Mouse (Mus musculus) kidney, embryonic 15.5 days (tissue): ENCODE measurements around the gene Cdc42ep1. TPM values are rescaled to one million over a fixed set of nuclear protein-coding genes. Genes with fewer than 3 reads are reported as not detected.

Source experiments
- ATAC-seq: fragments of 200-750 bp; cut with Nextera tagmentation; replicated peaks from 2 replicates; pipeline ENCODE4 v1.8.0; 2017; ENCODE audit warnings: moderate TSS enrichment; ENCODE audit not compliant: low FRiP score
- H3K27ac ChIP-seq: fragments of 300-500 bp; sonication (generic); 2 replicates; pipeline ENCODE4 v1.5.1; 2015; ENCODE audit warnings: mild to moderate bottlenecking, inconsistent platforms
- H3K27me3 ChIP-seq: fragments of 300-500 bp; sonication (generic); 2 replicates; pipeline ENCODE4 v1.6.1; 2015; ENCODE audit warnings: inconsistent platforms
- H3K36me3 ChIP-seq: fragments of 300-500 bp; sonication (generic); 2 replicates; pipeline ENCODE4 v1.6.1; 2015; ENCODE audit warnings: inconsistent platforms
- H3K4me1 ChIP-seq: fragments of 300-500 bp; sonication (generic); 2 replicates; pipeline ENCODE4 v1.6.1; 2015; ENCODE audit warnings: inconsistent platforms
- H3K4me2 ChIP-seq: fragments of 300-500 bp; sonication (generic); 2 replicates; pipeline ENCODE4 v1.6.1; 2015; ENCODE audit warnings: moderate library complexity, mild to moderate bottlenecking, inconsistent platforms
- H3K4me3 ChIP-seq: fragments of 300-500 bp; sonication (generic); replicated peaks from 2 replicates; pipeline ENCODE4 v1.5.1; 2015; ENCODE audit warnings: mild to moderate bottlenecking, inconsistent platforms
- H3K9ac ChIP-seq: fragments of 300-500 bp; sonication (generic); 2 replicates; pipeline ENCODE4 v1.6.1; 2015; ENCODE audit warnings: mild to moderate bottlenecking, inconsistent platforms
- H3K9me3 ChIP-seq: fragments of 300-500 bp; sonication (generic); replicated peaks from 2 replicates; pipeline ENCODE4 v1.6.1; 2016; ENCODE audit warnings: inconsistent platforms
- WGBS: fragments of 180-500 bp; shearing (Covaris S2); methylation state at CpG from one replicate; pipeline ENCODE4 v1.1.7; 2015; ENCODE audit warnings: mixed read lengths; 5-methylcytosine and 5-hydroxymethylcytosine counted together
- polyA plus RNA-seq: library from polyadenylated mRNA; unstranded; fragments of >200 nt; fragmentation: Nextera tagmentation; extraction: Ambion mirVana; gene quantifications from 2 replicates; pipeline ENCODE4 v1.2.1, GENCODE M21; 2015

Gene Cdc42ep1
- polyA plus RNA-seq: 46.2 and 51.1 TPM in 2 replicates

GRCm38 (mm10) chr15:78842371-78843163, at the start of gene Cdc42ep1:
TSS of gene Cdc42ep1 (plus strand) at chr15:78842624.
- WGBS: under 1% methylated on average over 80 of the region's 86 CpGs

DNA sequence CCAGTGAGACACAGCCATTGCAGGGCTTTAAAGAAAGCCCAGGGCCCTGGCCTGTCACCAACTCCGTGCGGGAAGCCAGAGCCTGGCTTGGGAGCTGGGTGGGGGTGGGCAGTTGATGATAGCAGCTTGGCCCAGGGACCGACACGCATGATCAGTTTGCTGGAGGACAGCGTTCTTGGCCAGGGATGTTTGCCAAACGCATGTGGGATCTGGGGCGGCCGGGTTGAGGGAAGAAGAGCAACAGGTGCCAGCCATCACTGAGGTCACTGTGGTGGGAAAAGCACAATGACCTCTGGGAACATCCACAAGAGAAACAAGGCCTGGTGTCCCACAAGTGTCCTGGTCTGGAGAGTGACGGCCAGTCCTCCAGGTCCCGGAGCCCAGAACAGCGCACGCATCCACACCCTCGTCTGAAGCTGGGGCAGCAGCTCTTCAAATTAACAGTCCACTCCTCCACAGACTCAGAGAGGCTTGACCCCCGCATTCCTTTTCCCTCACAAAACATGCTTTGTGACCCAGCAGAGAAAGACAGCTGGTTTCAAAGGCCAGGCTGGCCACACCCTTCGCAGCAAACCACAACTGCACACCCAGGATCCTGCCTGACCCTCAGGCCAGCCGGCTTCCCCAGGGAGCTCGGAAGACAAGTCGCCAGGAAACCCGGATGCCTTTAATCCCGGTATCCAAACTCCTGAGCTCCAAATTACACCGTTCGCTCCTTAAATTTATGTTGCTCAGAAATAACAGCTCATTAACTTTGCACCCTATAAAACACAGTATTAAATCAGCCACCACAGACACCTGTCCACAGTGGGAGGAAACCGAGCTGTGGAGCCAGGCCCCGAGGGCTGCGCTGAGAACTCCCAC, 46.0 kb upstream of the Cdc42ep1 start:
- peak overlapping the region; percentile 79 for H3K27ac ChIP-seq
- H3K4me2 ChIP-seq: peak overlapping the region; percentile 38
- peaks cover 43% of the 10 kb centered on the region for H3K4me1 ChIP-seq
- peak; percentile 81 for ATAC-seq
- H3K9ac ChIP-seq: no peak overlapping the region
- peaks cover 71% of the 10 kb centered on the region for H3K27me3 ChIP-seq
- H3K9me3 ChIP-seq: no peaks in the 10 kb centered on the region
- 14% methylated on average over 25 of the region's 25 CpGs for WGBS
- no peak overlapping the region for H3K4me3 ChIP-seq
- H3K36me3 ChIP-seq: peaks cover 11% of the 10 kb centered on the region

More at GRCm38 (mm10) chr15:78842371-78843163, at the start of gene Cdc42ep1:
- H3K27ac ChIP-seq: peak within 1 kb of the TSS; percentile 94
- peak within 1 kb of the TSS; percentile 66 for H3K9ac ChIP-seq
- peaks cover 25% of the 10 kb centered on the region for H3K27me3 ChIP-seq
- peak within 1 kb of the TSS; percentile 65 for H3K4me3 ChIP-seq
- H3K9me3 ChIP-seq: no peaks in the 10 kb centered on the region
- peaks cover 8% of the 10 kb centered on the region for H3K36me3 ChIP-seq
- peak within 1 kb of the TSS; percentile 86 for H3K4me2 ChIP-seq
- peaks cover 86% of the 10 kb centered on the region for H3K4me1 ChIP-seq
- peak; percentile 76 for ATAC-seq

- Histone ChIP-seq H3K4me2 (no peak overlapping the region), H3K4me1 (peaks cover 49% of the 10 kb centered on the region), H3K4me3 (no peak overlapping the region), H3K9me3 (no peaks in the 10 kb centered on the region), H3K27me3 (peaks cover 72% of the 10 kb centered on the region), H3K9ac (no peak overlapping the region), H3K36me3 (peaks cover 9% of the 10 kb centered on the region), H3K27ac (peak overlapping the region; percentile 79)
- 0 out of 2 replicates have a peak, but pooled peaks have one; percentile 2 for ATAC-seq
- 35% methylated on average over 8 of the region's 8 CpGs for WGBS
Observed at GRCm38 (mm10) chr15:78797060-78797329, 45.4 kb upstream of the Cdc42ep1 start.

DNA sequence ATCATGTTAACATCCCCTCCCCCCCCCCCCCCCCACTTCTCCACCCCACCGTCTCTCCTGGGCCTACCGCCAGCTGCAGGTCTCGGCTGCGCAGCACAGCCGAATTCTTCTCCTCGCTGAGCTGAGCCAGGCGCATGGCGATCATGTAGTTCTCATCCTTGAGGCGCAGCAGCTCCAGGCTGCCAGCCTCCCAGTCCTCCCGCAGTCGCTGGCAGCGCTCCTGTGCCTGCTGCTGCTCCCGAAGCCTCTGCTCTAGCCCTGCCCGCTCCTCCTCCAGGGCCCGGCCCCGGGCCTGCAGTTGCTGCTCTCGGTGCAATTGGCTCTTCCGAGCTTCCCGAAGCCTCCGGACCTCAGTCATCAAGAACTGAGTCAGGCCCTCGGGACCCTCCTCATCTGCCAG, 43.4 kb upstream of the Cdc42ep1 start:
- 51% methylated on average over 21 of the region's 21 CpGs for WGBS
- Histone ChIP-seq H3K4me3 (no peak overlapping the region), H3K4me1 (peaks cover 69% of the 10 kb centered on the region), H3K27me3 (peaks cover 66% of the 10 kb centered on the region), H3K4me2 (no peak overlapping the region), H3K36me3 (peaks cover 7% of the 10 kb centered on the region; the same call in 1 of the 2 replicates), H3K27ac (no peak overlapping the region), H3K9me3 (no peaks in the 10 kb centered on the region), H3K9ac (no peak overlapping the region)
- ATAC-seq: no peak

DNA sequence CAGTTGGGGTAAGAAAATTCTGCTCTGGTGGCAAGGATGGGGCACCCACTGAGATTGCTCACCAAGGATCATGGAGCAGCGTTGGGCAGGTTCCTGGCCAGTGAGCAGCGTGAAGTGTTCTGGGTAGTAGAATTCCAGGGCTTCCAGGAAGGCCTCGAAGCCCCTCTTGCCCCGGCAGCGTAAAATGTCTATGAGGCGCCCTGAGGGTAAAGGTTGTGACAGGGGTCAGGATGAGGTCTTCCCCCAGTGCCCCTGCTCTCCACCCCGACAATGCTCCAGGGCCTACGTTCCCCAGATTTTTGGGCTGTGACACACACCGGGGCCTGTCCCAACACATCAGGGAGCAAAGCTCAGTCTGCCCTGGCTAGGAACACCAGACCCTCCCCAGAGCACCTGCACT, 40.9 kb upstream of the Cdc42ep1 start:
- Histone ChIP-seq H3K4me2 (peak overlapping the region; percentile 97), H3K4me3 (peak overlapping the region; percentile 70), H3K4me1 (peaks cover 76% of the 10 kb centered on the region), H3K9ac (peak overlapping the region; percentile 74; the same call in 1 of the 2 replicates), H3K27ac (0 out of 2 replicates have a peak overlapping the region, but pooled peaks have one; percentile 92), H3K9me3 (no peaks in the 10 kb centered on the region), H3K27me3 (peaks cover 61% of the 10 kb centered on the region), H3K36me3 (peaks cover 5% of the 10 kb centered on the region; the same call in 1 of the 2 replicates)
- 55% methylated on average over 9 of the region's 9 CpGs for WGBS
- ATAC-seq: no peak

DNA sequence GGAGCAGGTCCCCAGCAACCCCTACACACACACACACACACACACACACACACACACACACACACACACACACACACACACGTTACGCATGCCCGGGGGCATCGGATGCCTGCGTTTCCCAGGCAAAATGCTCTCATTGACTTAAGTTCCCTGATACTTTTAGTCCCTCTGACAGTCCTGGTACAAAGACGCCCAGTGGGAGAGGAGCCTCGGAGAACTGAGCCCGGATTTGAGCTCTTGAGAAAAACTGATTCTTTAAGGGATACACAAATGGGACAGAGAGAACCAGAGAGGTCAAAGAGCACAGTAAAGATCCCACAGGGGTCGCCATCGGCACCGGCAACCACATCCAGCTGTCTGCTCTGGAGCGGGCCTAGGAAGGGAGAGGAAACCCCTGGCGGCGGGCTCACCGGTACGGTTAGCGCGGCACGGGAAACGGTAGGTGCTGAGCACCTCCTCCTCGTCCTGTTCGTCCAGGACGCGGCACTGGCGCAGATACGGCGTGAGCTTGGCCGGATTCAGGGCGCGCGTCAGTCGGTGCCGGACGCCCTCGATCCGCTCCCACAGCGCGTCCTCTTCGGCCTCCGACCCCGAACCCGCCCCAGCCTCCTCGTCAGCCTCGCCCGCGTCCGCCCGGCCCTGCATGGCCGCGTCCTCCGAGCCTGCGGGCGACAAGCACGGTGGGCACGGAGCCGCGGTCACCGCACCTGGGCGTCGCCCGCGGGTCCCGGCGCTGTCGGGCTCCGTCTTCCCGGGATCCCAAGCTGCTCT, 40.3 kb upstream of the Cdc42ep1 start:
- Histone ChIP-seq H3K27me3 (peaks cover 62% of the 10 kb centered on the region), H3K27ac (peak overlapping the region; percentile 92), H3K9ac (peak overlapping the region; percentile 74), H3K4me1 (peaks cover 76% of the 10 kb centered on the region), H3K4me2 (peak overlapping the region; percentile 97), H3K4me3 (peak overlapping the region; percentile 70), H3K36me3 (peaks cover 5% of the 10 kb centered on the region; the same call in 1 of the 2 replicates), H3K9me3 (no peaks in the 10 kb centered on the region)
- ATAC-seq: no peak
- 3% methylated on average over 57 of the region's 67 CpGs for WGBS

GRCm38 (mm10) chr15:78802776-78803391, 39.5 kb upstream of the Cdc42ep1 start, which contains the start of gene Card10:
TSS of gene Card10 (minus strand) at chr15:78803042.
- Histone ChIP-seq H3K27ac (peak within 1 kb of the TSS; percentile 92), H3K27me3 (peaks cover 57% of the 10 kb centered on the region), H3K9me3 (no peaks in the 10 kb centered on the region), H3K36me3 (peaks cover 5% of the 10 kb centered on the region; the same call in 1 of the 2 replicates), H3K4me1 (peaks cover 76% of the 10 kb centered on the region), H3K4me3 (peak within 1 kb of the TSS; percentile 70), H3K4me2 (peak within 1 kb of the TSS; percentile 97), H3K9ac (peak within 1 kb of the TSS; percentile 74)
- 1% methylated on average over 70 of the region's 70 CpGs for WGBS
- ATAC-seq: peak; percentile 72

DNA sequence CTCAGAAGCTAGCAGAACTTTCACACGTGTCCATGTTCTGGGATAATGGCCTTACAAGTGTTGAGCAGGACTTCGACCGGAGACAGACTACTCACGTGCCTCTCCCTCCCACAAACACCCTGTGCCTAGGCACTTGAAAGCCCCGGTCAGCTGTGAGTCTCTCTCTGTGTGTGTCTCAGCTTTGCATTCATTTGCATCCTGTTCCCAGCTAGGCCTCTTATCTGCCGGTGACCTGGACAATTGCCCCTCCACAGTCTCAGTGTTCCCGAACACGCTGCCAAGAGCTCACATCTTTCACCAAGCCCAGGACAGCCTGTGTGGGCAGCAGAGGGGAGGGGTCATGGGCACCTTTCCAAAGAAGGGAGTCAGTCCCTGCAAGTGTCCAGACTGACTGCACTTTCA, 38.9 kb upstream of the Cdc42ep1 start:
- 5% methylated on average over 8 of the region's 8 CpGs for WGBS
- peaks cover 51% of the 10 kb centered on the region for H3K27me3 ChIP-seq
- H3K4me1 ChIP-seq: peaks cover 74% of the 10 kb centered on the region

GRCm38 (mm10) chr15:78804326-78804725, 38.1 kb upstream of the Cdc42ep1 start:
- WGBS: 7% methylated on average over 6 of the region's 6 CpGs
- Histone ChIP-seq H3K9me3 (no peaks in the 10 kb centered on the region), H3K9ac (no peak overlapping the region), H3K27ac (peak overlapping the region; percentile 92), H3K36me3 (no peaks in the 10 kb centered on the region), H3K4me3 (no peak overlapping the region), H3K4me1 (peaks cover 69% of the 10 kb centered on the region), H3K27me3 (peaks cover 46% of the 10 kb centered on the region), H3K4me2 (peak overlapping the region; percentile 97; the same call in 1 of the 2 replicates)
- ATAC-seq: peak; percentile 49

More for the DNA sequence above, 38.9 kb upstream of the Cdc42ep1 start:
- Histone ChIP-seq H3K36me3 (peaks cover under 1% of the 10 kb centered on the region; the same call in 1 of the 2 replicates), H3K27ac (peak overlapping the region; percentile 92), H3K9me3 (no peaks in the 10 kb centered on the region), H3K4me2 (peak overlapping the region; percentile 97), H3K4me3 (peak overlapping the region; percentile 70), H3K9ac (no peak overlapping the region)
- ATAC-seq: peak; percentile 7; the same call in 1 of the 2 replicates

DNA sequence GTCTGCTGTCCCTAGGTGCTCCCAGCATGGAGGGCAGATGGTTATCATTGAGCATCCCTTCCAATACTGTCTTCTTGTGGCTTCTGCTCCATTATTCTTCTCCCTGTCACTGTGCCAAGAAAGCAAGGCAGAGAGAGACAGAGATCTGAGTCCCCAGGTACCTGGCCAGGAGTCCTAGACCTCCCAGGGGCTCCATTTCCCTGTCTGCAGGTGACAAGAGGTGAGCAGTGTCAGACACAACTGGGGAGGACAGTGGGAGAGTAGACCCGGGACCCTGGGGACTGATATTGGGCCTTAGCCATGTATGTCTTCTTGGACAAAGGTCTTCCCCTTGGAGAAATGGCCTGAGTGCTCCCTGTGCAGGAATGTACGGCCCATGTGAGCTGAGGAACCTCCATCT, 37.1 kb upstream of the Cdc42ep1 start:
- Histone ChIP-seq H3K4me3 (no peak overlapping the region), H3K9ac (no peak overlapping the region), H3K27ac (no peak overlapping the region), H3K9me3 (no peaks in the 10 kb centered on the region), H3K36me3 (no peaks in the 10 kb centered on the region), H3K27me3 (peaks cover 44% of the 10 kb centered on the region), H3K4me1 (peaks cover 78% of the 10 kb centered on the region), H3K4me2 (no peak overlapping the region)
- WGBS: 78% methylated on average over 2 of the region's 2 CpGs
- no peak for ATAC-seq

DNA sequence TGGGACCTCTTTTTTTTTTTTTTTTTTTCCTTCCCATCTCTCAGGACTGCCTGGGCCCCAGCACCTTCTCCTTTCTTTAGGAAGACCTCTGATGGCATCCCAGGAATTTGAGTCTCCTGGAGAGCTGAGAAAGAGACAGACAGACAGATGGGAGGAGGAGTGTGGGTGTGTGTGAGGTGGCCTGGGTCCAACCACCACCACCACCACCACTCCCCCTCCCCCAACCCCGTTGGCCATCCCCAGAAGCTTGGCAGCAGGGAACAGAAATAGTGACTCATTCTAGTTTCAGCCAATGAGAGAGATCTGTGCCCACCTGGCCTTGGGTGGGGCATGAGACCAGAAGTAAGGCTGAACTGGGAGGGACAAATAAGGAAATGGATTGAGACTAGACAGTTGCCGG, 35.8 kb upstream of the Cdc42ep1 start:
- no peak overlapping the region for H3K4me2 ChIP-seq
- peaks cover 81% of the 10 kb centered on the region for H3K4me1 ChIP-seq
- WGBS: 43% methylated on average over 2 of the region's 2 CpGs
- peak overlapping the region; percentile 41 for H3K27ac ChIP-seq
- H3K9ac ChIP-seq: no peak overlapping the region
- peaks cover 32% of the 10 kb centered on the region for H3K27me3 ChIP-seq
- no peak for ATAC-seq
- H3K4me3 ChIP-seq: no peak overlapping the region
- no peaks in the 10 kb centered on the region for H3K36me3 ChIP-seq
- H3K9me3 ChIP-seq: no peaks in the 10 kb centered on the region
